Mouse (Mus musculus) MEL (cell line): ENCODE data around the gene Ccdc162. TPM values are rescaled to one million over a fixed set of nuclear protein-coding genes. Genes with fewer than 3 reads are reported as not detected.
A peak's percentile ranks its signal among the peaks of the same experiment; 100 is the strongest.
"Not testable (repeated sequence)": the region's sequence is repeated elsewhere in the genome, so short reads cannot be mapped to it uniquely, and the experiment has no call there.

Experiments used
- DNase-seq: peaks from one replicate; pipeline ENCODE4 v3.0.0; 2011; ENCODE audit warnings: low read depth, low spot score
- H3K27ac ChIP-seq: 2 replicates; pipeline ENCODE4 v1.5.1; 2012; ENCODE audit warnings: low read depth, mild to moderate bottlenecking, control low read depth, low read length, moderate library complexity; ENCODE audit not compliant: control insufficient read depth
- H3K27me3 ChIP-seq, 2 experiments: fragments of 150-350 bp in 1 of 2; sonication (generic) in 1 of 2; 2 replicates each; pipeline ENCODE4 v1.6.1; 2012; ENCODE audit warnings: low read length in 2 of 2, mild to moderate bottlenecking in 2 of 2, improper control_type of control experiment in 1 of 2, moderate library complexity in 1 of 2; ENCODE audit not compliant: insufficient read depth in 2 of 2, control insufficient read depth in 1 of 2
- H3K36me3 ChIP-seq, 2 experiments: 2 replicates each; pipeline ENCODE4 v1.6.1; 2012 to 2014; ENCODE audit warnings: low read length in 2 of 2, improper control_type of control experiment in 1 of 2, inconsistent platforms in 1 of 2, mild to moderate bottlenecking in 1 of 2; ENCODE audit not compliant: insufficient read depth in 2 of 2, control insufficient read depth in 1 of 2
- H3K4me1 ChIP-seq, 2 experiments: fragments of 150-350 bp in 1 of 2; sonication (generic) in 1 of 2; 2 replicates each; pipeline ENCODE4 v1.6.1; 2012; ENCODE audit warnings: low read length in 2 of 2, improper control_type of control experiment in 1 of 2, mild to moderate bottlenecking in 1 of 2; ENCODE audit not compliant: insufficient read depth in 2 of 2, control insufficient read depth in 1 of 2
- H3K4me3 ChIP-seq, 2 experiments: fragments of 150-350 bp in 1 of 2; sonication (generic) in 1 of 2; 2 replicates each; pipeline ENCODE4 v1.5.1; 2012; ENCODE audit warnings: low read depth in 2 of 2, low read length in 2 of 2, mild to moderate bottlenecking in 2 of 2, moderate library complexity in 2 of 2, control low read depth in 1 of 2, improper control_type of control experiment in 1 of 2; ENCODE audit not compliant: control insufficient read depth in 1 of 2, insufficient read depth in 1 of 2
- H3K79me2 ChIP-seq: 2 replicates; pipeline ENCODE4 v1.6.1; 2012; ENCODE audit warnings: mild to moderate bottlenecking, low read length, moderate library complexity; ENCODE audit not compliant: control insufficient read depth, poor library complexity, insufficient read depth
- H3K9ac ChIP-seq: 2 replicates; pipeline ENCODE4 v1.6.1; 2012; ENCODE audit warnings: low read depth, mild to moderate bottlenecking, control low read depth, low read length, moderate library complexity; ENCODE audit not compliant: control insufficient read depth, poor library complexity, severe bottlenecking
- H3K9me3 ChIP-seq: fragments of 150-350 bp; sonication (generic); replicated peaks from 2 replicates; pipeline ENCODE4 v1.6.1; 2012; ENCODE audit warnings: mild to moderate bottlenecking, low read length, improper control_type of control experiment, moderate library complexity; ENCODE audit not compliant: insufficient read depth
- BHLHE40 ChIP-seq: IDR thresholded peaks from 2 replicates; pipeline ENCODE4 v1.6.1; 2012; ENCODE audit warnings: low read depth, mild to moderate bottlenecking, inconsistent platforms, low read length, improper control_type of control experiment, borderline replicate concordance
- CTCF ChIP-seq, 3 experiments: IDR thresholded peaks in 2 of 3; conservative IDR thresholded peaks in 1 of 3; 2 replicates each; pipeline ENCODE4 v1.5.1; 2011 to 2012; ENCODE audit warnings: low read length in 3 of 3, low read depth in 2 of 3, mild to moderate bottlenecking in 2 of 3, improper control_type of control experiment in 1 of 3, inconsistent platforms in 1 of 3, mixed read lengths in 1 of 3, moderate library complexity in 1 of 3; ENCODE audit not compliant: control insufficient read depth in 1 of 3, insufficient read depth in 1 of 3, poor library complexity in 1 of 3, severe bottlenecking in 1 of 3
- ELF1 ChIP-seq: IDR thresholded peaks from 2 replicates; pipeline ENCODE4 v1.6.1; 2014; ENCODE audit warnings: low read depth, mild to moderate bottlenecking, inconsistent platforms, low read length, improper control_type of control experiment, moderate library complexity
- EP300 ChIP-seq, 2 experiments: IDR thresholded peaks; 2 replicates each; pipeline ENCODE4 v1.6.1; 2011; ENCODE audit warnings: improper control_type of control experiment in 2 of 2, low read length in 2 of 2, low read depth in 1 of 2, mild to moderate bottlenecking in 1 of 2
- GABPA ChIP-seq: IDR thresholded peaks from 2 replicates; pipeline ENCODE4 v1.6.1; 2012; ENCODE audit warnings: low read depth, mild to moderate bottlenecking, inconsistent platforms, low read length, improper control_type of control experiment, moderate library complexity
- HCFC1 ChIP-seq: IDR thresholded peaks from 2 replicates; pipeline ENCODE4 v1.6.1; 2012; ENCODE audit warnings: low read depth, mild to moderate bottlenecking, inconsistent platforms, low read length, improper control_type of control experiment, moderate library complexity
- MYC ChIP-seq: IDR thresholded peaks from 2 replicates; pipeline ENCODE4 v1.6.1; 2011; ENCODE audit warnings: low read depth, mild to moderate bottlenecking, low read length, improper control_type of control experiment, moderate library complexity
- NELFE ChIP-seq: IDR thresholded peaks from 2 replicates; pipeline ENCODE4 v1.6.1; 2011; ENCODE audit warnings: low read depth, low read length, improper control_type of control experiment
- POLR2AphosphoS2 ChIP-seq: IDR thresholded peaks from 2 replicates; pipeline ENCODE4 v1.6.1; 2011; ENCODE audit warnings: low read length, improper control_type of control experiment
- RAD21 ChIP-seq: IDR thresholded peaks from 2 replicates; pipeline ENCODE4 v1.6.1; 2011; ENCODE audit warnings: mild to moderate bottlenecking, low read depth, low read length, improper control_type of control experiment
- SMC3 ChIP-seq: IDR thresholded peaks from 2 replicates; pipeline ENCODE4 v1.6.1; 2011; ENCODE audit warnings: low read depth, low read length, improper control_type of control experiment
- TCF12 ChIP-seq: IDR thresholded peaks from 2 replicates; pipeline ENCODE4 v1.6.1; 2014; ENCODE audit warnings: low read depth, mild to moderate bottlenecking, inconsistent platforms, low read length, improper control_type of control experiment, moderate library complexity
- USF2 ChIP-seq, 2 experiments: IDR thresholded peaks; 2 replicates each; pipeline ENCODE4 v1.6.1; 2011 to 2012; ENCODE audit warnings: improper control_type of control experiment in 2 of 2, low read length in 2 of 2, borderline replicate concordance in 1 of 2, inconsistent platforms in 1 of 2, low read depth in 1 of 2, mild to moderate bottlenecking in 1 of 2; ENCODE audit not compliant: insufficient read depth in 1 of 2
- ZC3H11A ChIP-seq: IDR thresholded peaks from 2 replicates; pipeline ENCODE4 v1.6.1; 2012; ENCODE audit warnings: low read depth, mild to moderate bottlenecking, inconsistent platforms, low read length, improper control_type of control experiment
- ZNF384 ChIP-seq: IDR thresholded peaks from 2 replicates; pipeline ENCODE4 v1.6.1; 2012; ENCODE audit warnings: low read depth, mild to moderate bottlenecking, inconsistent platforms, low read length, improper control_type of control experiment
- polyA plus RNA-seq, 2 experiments: library from polyadenylated mRNA; stranded (reverse) in 1 of 2; unstranded in 1 of 2; fragments of >175 nt in 1 of 2; fragments of >200 nt in 1 of 2; gene quantifications; 2 replicates each; pipeline versions ENCODE4 v1.2.1 to v1.2.4; 2012; ENCODE audit warnings: low replicate concordance in 2 of 2, low read depth in 1 of 2; ENCODE audit not compliant: insufficient read length in 2 of 2, insufficient read depth in 1 of 2, missing spikeins in 1 of 2
- total RNA-seq: library from RNA; depleted of rRNA; stranded (reverse); fragments of 300-350 nt; gene quantifications from 2 replicates; pipeline ENCODE4 v1.2.3, GENCODE M21; 2012

Ccdc162 gene
- total and polyA plus RNA-seq, 3 experiments: 0.06 TPM; not detected in 2

DNA sequence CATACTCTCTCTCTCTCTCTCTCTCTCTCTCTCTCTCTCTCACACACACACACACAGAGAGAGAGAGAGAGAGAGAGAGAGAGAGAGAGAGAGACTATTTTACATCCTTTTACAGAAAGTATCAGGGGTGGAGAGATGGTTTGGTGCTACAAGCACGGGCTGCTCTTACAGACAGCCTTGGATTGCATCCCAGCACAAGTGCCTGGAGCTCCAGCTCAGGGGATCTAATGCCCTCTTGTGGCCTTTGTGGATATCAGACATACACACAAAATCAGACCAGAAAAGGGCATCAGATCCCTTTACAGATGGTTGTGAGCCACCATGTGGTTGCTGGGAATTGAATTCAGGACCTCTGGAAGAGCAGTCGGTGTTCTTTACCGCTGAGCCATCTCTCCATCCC, 211.0 kb downstream of the Ccdc162 start:
- H3K9me3 ChIP-seq, H3K4me1 ChIP-seq, H3K36me3 ChIP-seq, H3K4me3 ChIP-seq, H3K27me3 ChIP-seq, H3K27ac ChIP-seq, H3K79me2 ChIP-seq, H3K9ac ChIP-seq: not testable (repeated sequence)
- DNase-seq: peak; percentile 76
- TF ChIP-seq RAD21 (peak; percentile 82), CTCF (IDR thresholded peaks at IDR 0.05 in 2 of 3, conservative IDR thresholded peaks at IDR 0.05 in 1 of 3; ENCODE audit: control insufficient read depth in 1 of 3, insufficient read depth in 1 of 3, low read depth in 2 of 3, low read length in 3 of 3, poor library complexity in 1 of 3, severe bottlenecking in 1 of 3) (peak; percentile 57 to 81 (median 80)), SMC3 (peak; percentile 94), ZC3H11A (peak; percentile 89)

DNA sequence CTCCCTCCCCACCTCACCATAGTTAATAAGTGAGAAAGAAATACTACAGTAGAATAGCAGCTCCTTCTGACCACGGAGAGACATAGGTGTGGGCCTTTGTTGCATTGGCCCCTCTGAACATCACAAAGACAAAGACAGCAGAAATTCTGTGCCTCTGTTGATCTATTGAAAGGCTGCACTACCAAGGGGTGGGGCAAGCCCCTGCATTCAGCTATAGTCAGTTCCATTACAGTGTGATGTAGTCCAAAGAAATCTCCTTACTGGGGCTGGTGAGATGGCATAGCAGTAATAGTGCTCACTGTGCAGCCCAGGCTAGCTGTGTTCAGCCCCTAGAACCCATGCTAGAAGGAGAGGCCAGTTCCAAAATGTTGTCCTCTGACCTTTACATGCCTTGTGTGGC, 211.4 kb downstream of the Ccdc162 start:
- Histone ChIP-seq H3K4me3 (no peak overlapping the region), H3K36me3 (no peaks in the 10 kb centered on the region), H3K4me1 (no peaks in the 10 kb centered on the region), H3K79me2 (no peaks in the 10 kb centered on the region), H3K27me3 (peaks cover 2% of the 10 kb centered on the region in 2 experiments; a peak in 3 of 4 replicates), H3K27ac (no peak overlapping the region), H3K9me3 (no peaks in the 10 kb centered on the region), H3K9ac (no peak overlapping the region)
- DNase-seq: no peak
- no peak for TF ChIP-seq USF2 (IDR thresholded peaks at IDR 0.05; ENCODE audit: borderline replicate concordance in 1 of 2, insufficient read depth in 1 of 2, low read depth in 1 of 2, low read length in 2 of 2)
- TF ChIP-seq ELF1: no peak
- TF ChIP-seq SMC3: no peak
- TF ChIP-seq EP300 (IDR thresholded peaks at IDR 0.05; ENCODE audit: low read depth in 1 of 2, low read length in 2 of 2): no peak
- no peak for TF ChIP-seq HCFC1
- no peak for TF ChIP-seq MYC
- no peak for TF ChIP-seq GABPA

DNA sequence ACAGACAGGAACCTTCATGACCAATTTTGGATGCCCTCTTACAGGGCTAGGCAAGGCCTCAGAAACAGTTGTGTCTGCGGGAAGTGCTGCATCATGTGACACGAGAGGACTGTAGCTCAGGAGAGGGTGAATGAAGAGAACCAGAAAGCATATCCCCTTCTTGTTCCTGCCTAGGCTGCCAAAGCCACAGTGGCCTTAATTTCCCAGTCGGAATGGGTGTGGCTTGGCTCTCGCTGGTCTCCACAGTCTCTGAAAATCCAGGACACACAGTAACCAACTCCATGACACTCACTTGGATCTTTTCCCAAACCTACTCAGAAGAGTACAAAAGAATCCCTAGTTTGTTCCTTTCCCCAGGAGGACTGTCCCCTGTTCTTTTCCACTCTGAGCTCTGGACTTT, 215.5 kb downstream of the Ccdc162 start:
- no peaks in the 10 kb centered on the region for H3K4me1 ChIP-seq
- DNase-seq: no peak
- no peaks in the 10 kb centered on the region for H3K36me3 ChIP-seq
- TF ChIP-seq POLR2AphosphoS2 (no peak), ZNF384 (no peak), NELFE (no peak), USF2 (IDR thresholded peaks at IDR 0.05; ENCODE audit: borderline replicate concordance in 1 of 2, insufficient read depth in 1 of 2, low read depth in 1 of 2, low read length in 2 of 2) (no peak), BHLHE40 (no peak), MYC (no peak), TCF12 (no peak)
- H3K9ac ChIP-seq: no peak overlapping the region
- H3K27ac ChIP-seq: no peak overlapping the region
- no peaks in the 10 kb centered on the region; a peak in 3 of 4 replicates for H3K27me3 ChIP-seq
- no peaks in the 10 kb centered on the region for H3K79me2 ChIP-seq
- no peaks in the 10 kb centered on the region for H3K9me3 ChIP-seq
- H3K4me3 ChIP-seq: no peak overlapping the region
